Mouse (Mus musculus): Measurements from ENCODE around the gene Orm2. TPM values are rescaled to one million over a fixed set of nuclear protein-coding genes. Genes with fewer than 3 reads are reported as not detected.
A peak's percentile ranks its signal among the peaks of the same experiment; 100 is the strongest.

Gene Orm2
- total RNA-seq, 2 experiments from 2014 or later, result not detected

GRCm38 (mm10) chr4:63374331-63374730, 12.1 kb downstream of the Orm2 start:
- peak; percentile 88 for ATAC-seq (replicated peaks; ENCODE audit: low FRiP score, poor library complexity, severe bottlenecking)

GRCm38 (mm10) chr4:63375367-63375766, 13.1 kb downstream of the Orm2 start:
- no peak for ATAC-seq (replicated peaks; ENCODE audit: low FRiP score, poor library complexity, severe bottlenecking)

GRCm38 (mm10) chr4:63377483-63377882, 15.2 kb downstream of the Orm2 start:
- no peak for ATAC-seq (replicated peaks; ENCODE audit: low FRiP score, poor library complexity, severe bottlenecking)

- peak; percentile 69 for ATAC-seq (replicated peaks; ENCODE audit: low FRiP score, poor library complexity, severe bottlenecking)
These were observed 20.6 kb downstream of the Orm2 start for GRCm38 (mm10) chr4:63382676-63383369.

- ATAC-seq (replicated peaks; ENCODE audit: low FRiP score, poor library complexity, severe bottlenecking), result peak; percentile 60
These were observed 21.2 kb downstream of the Orm2 start for GRCm38 (mm10) chr4:63383474-63383873.

- peak; percentile 74 for ATAC-seq (replicated peaks; ENCODE audit: low FRiP score, poor library complexity, severe bottlenecking)
These were observed 22.0 kb downstream of the Orm2 start for GRCm38 (mm10) chr4:63384262-63384661.

GRCm38 (mm10) chr4:63385253-63385652, 23.0 kb downstream of the Orm2 start:
- ATAC-seq (replicated peaks; ENCODE audit: low FRiP score, poor library complexity, severe bottlenecking), result no peak

- ATAC-seq (replicated peaks; ENCODE audit: low FRiP score, poor library complexity, severe bottlenecking), result no peak
These were observed 23.5 kb downstream of the Orm2 start for GRCm38 (mm10) chr4:63385784-63386183.

GRCm38 (mm10) chr4:63388029-63388428, 25.8 kb downstream of the Orm2 start:
- no peak for ATAC-seq (replicated peaks; ENCODE audit: low FRiP score, poor library complexity, severe bottlenecking)

GRCm38 (mm10) chr4:63389121-63389886, 27.1 kb downstream of the Orm2 start:
- ATAC-seq (replicated peaks; ENCODE audit: low FRiP score, poor library complexity, severe bottlenecking), result no peak; the same call in 1 of the 2 replicates

GRCm38 (mm10) chr4:63389887-63390528, 27.8 kb downstream of the Orm2 start:
- 0 out of 2 replicates have a peak, but pooled peaks have one; percentile 24 for ATAC-seq (replicated peaks; ENCODE audit: low FRiP score, poor library complexity, severe bottlenecking)

- no peak for ATAC-seq (replicated peaks; ENCODE audit: low FRiP score, poor library complexity, severe bottlenecking)
These were observed 29.1 kb downstream of the Orm2 start for GRCm38 (mm10) chr4:63391322-63391721.

- ATAC-seq (replicated peaks; ENCODE audit: low FRiP score, poor library complexity, severe bottlenecking), result no peak
These were observed 35.8 kb downstream of the Orm2 start for GRCm38 (mm10) chr4:63397981-63398537.

GRCm38 (mm10) chr4:63398854-63399609, 36.8 kb downstream of the Orm2 start:
- no peak for ATAC-seq (replicated peaks; ENCODE audit: low FRiP score, poor library complexity, severe bottlenecking)

- ATAC-seq (replicated peaks; ENCODE audit: low FRiP score, poor library complexity, severe bottlenecking), result no peak
These were observed 37.5 kb downstream of the Orm2 start for GRCm38 (mm10) chr4:63399691-63400270.

- ATAC-seq (replicated peaks; ENCODE audit: low FRiP score, poor library complexity, severe bottlenecking), result no peak
These were observed 38.5 kb downstream of the Orm2 start for GRCm38 (mm10) chr4:63400541-63401306.

- ATAC-seq (replicated peaks; ENCODE audit: low FRiP score, poor library complexity, severe bottlenecking), result no peak
These were observed 39.4 kb downstream of the Orm2 start for GRCm38 (mm10) chr4:63401620-63402019.

- peak; percentile 54 for ATAC-seq (replicated peaks; ENCODE audit: low FRiP score, poor library complexity, severe bottlenecking)
These were observed 39.8 kb downstream of the Orm2 start for GRCm38 (mm10) chr4:63402056-63402455.

- no peak for ATAC-seq (replicated peaks; ENCODE audit: low FRiP score, poor library complexity, severe bottlenecking)
These were observed 40.3 kb downstream of the Orm2 start for GRCm38 (mm10) chr4:63402558-63402957.

Measured in erythroblast, adult 5-6 weeks (primary cell).